Mouse (Mus musculus) mouse embryonic stem cell (cell line): ENCODE measurements around the gene Bpifa5.
"Not testable (repeated sequence)": the region's sequence is repeated elsewhere in the genome, so short reads cannot be mapped to it uniquely, and the experiment has no call there.

Experiments used
- in situ Hi-C, 2 experiments: fragments of 300-500 bp; cut with MboI; formaldehyde crosslinking; loops; 1 replicate in 1 of 2; 3 replicates in 1 of 2; pipeline ENCODE4 v1.14.3; 2019 to 2020; ENCODE audit warnings: low sequenced_read_pairs in 2 of 2, low pct_unique_long_range_greater_than_20kb in 1 of 2, mixed read lengths in 1 of 2; ENCODE audit not compliant: unreplicated experiment in 1 of 2

The Bpifa5 gene

GRCm38 (mm10) chr2:154162307-154162706 is at the start of gene Bpifa5:
Gene Bpifa5, plus strand, starts transcription at chr2:154162607.
- in situ Hi-C loops: no loop called here

- in situ Hi-C loops: no loop called here
Observed at GRCm38 (mm10) chr2:154117381-154117780, 45.0 kb upstream of the Bpifa5 start.

- in situ Hi-C loops: no loop called here
Observed at GRCm38 (mm10) chr2:154130120-154130519, 32.3 kb upstream of the Bpifa5 start, which contains the start of gene Bpifa3. Gene Bpifa3, plus strand, starts transcription at chr2:154130336.

DNA sequence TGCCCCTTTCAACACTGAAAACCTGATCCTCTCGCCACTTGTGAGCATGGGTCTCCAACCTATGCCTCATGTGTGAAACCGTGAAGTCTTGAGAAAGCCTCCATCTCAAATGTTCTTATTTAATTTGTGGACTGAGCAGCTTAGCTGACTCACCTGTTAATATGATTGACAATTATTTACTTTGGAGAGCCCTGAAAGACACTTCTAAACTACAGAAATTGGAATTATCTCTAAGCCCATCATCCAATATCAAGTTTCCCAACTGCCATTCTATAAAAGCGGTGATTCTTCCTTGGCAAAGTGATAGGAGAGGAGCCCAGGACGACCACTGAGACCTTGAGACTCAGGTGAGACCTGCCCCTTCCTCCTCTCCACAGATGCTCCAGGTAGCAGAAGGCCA is 19.8 kb upstream of the Bpifa5 start, which contains the start of gene Bpifa1:
TSS of gene Bpifa1 (plus strand) at position 301 of the 400 bp plus-strand sequence.
- in situ Hi-C loops: no loop called here

GRCm38 (mm10) chr2:154143735-154144134 is 18.7 kb upstream of the Bpifa5 start:
- in situ Hi-C loops: no loop called here

- in situ Hi-C loops: no loop called here
Observed at GRCm38 (mm10) chr2:154147496-154147895, 14.9 kb upstream of the Bpifa5 start.

DNA sequence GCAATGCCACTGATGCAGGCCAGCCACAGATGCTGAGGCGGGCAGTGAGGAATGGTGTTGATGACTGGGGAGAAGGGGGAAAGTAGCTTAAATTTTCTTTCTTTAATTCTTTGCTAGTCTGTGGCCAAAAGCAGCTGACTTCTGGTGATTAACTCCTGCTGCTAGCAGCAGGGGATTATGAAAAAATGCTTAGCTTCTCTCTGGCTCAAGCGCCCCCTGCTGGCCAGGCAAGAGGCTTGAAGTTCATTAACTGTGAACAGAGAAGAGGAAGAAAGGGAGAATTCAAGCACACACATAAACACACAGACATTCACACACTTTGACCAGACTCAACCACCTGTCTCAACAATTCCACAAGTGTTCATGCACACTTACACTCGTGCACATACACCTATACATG is 4.0 kb upstream of the Bpifa5 start:
- in situ Hi-C loops: no loop called here

DNA sequence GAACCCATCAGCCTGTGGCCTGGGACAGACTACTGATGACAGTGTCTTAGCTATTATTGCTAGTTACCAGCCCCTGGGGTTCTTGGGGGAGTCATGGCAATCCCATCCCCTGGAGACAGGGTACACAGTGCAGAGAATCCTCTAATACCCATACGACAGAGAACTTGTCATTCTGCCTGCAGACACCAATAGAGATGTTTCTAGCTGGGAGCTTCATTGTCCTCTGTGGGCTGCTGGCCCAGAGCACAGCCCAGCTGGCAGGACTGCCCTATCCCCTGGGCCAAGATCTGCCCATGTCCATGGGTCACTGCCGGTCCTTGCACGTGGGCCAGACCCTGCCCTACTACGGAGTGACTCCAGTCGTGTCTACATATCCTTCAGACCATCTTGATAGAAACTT is 899 bp downstream of the Bpifa5 start:
- in situ Hi-C loops: no loop called here

DNA sequence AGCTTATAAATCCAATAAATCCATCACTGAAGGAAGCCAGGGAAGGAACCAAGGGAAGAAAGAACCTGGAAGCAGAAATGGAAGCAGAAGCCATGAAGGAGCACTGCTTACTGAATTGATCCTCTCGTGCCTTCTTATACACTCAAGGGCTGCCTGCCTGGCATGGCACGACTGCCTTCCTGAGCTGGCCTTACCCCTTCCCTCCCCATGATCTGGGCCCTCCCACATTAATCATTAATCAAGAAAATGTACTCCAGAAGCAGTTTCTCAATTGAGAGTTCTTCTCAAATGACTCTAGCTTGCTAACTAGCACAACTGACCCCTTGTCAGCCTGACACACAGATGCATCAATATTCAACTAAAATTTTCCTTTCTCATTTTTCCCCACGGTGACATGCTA is 6.8 kb downstream of the Bpifa5 start:
- in situ Hi-C loops: no loop called here

- in situ Hi-C loops: no loop called here
Observed at GRCm38 (mm10) chr2:154171621-154172020, 9.2 kb downstream of the Bpifa5 start.

GRCm38 (mm10) chr2:154173313-154173712 is 10.9 kb downstream of the Bpifa5 start:
- in situ Hi-C loops: no loop called here

DNA sequence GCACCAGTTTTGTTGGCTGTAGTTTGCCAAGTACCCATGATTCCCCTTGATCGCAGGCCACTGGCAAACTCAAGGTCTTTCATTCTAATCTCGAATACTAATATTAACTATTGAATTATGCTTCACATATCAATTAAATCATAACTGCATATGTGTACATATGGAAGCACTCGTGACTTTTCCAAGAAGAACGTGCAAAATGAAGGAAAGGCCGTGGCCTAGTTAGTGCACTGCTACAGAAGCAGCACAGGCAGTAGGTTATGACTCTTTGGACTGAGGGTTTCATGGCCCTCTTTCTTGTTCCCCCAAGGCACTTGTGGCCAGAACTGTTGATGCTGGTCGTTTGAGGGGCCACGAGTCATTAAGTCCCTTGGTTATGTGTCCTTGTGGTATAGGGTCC is 19.5 kb downstream of the Bpifa5 start:
- in situ Hi-C loops: not testable (repeated sequence)

DNA sequence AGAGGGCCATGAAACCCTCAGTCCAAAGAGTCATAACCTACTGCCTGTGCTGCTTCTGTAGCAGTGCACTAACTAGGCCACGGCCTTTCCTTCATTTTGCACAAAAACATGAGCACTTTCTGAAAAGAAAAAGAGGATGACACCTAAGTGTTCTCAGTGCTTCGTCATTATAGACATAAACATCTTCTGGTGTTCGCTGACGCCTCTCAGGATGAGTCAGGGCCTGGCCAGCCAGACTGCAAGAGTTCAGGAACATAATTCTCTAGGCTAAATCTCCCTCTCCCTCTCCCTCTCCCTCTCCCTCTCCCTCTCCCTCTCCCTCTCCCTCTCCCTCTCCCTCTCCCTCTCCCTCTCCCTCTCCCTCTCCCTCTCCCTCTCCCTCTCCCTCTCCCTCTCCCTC is 20.7 kb downstream of the Bpifa5 start:
- in situ Hi-C loops: not testable (repeated sequence)

- in situ Hi-C loops: no loop called here
Observed at GRCm38 (mm10) chr2:154185319-154185718, 22.9 kb downstream of the Bpifa5 start.

- in situ Hi-C loops: no loop called here
Observed at GRCm38 (mm10) chr2:154185748-154186147, 23.3 kb downstream of the Bpifa5 start.

DNA sequence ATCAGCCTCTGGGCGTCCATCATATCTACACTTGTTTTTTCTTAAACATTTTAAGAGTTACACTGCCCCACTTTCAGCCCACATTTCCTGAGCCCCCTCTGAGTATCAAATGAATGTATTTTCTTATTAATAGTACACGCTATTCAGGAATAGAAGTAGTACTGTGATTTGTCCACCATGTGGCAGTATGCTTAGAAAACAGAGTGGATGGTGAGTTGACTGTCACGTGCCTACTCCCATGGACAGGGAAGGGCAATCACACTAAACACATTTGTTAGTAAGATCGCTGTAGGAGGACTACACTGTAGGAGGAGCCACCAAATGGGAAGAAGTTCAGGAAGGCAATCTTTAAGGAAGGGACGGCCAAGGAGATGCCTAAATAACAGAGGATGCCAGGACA is 25.1 kb downstream of the Bpifa5 start:
- in situ Hi-C loops: no loop called here

- in situ Hi-C loops: no loop called here
Observed at GRCm38 (mm10) chr2:154189877-154190434, 27.5 kb downstream of the Bpifa5 start.

DNA sequence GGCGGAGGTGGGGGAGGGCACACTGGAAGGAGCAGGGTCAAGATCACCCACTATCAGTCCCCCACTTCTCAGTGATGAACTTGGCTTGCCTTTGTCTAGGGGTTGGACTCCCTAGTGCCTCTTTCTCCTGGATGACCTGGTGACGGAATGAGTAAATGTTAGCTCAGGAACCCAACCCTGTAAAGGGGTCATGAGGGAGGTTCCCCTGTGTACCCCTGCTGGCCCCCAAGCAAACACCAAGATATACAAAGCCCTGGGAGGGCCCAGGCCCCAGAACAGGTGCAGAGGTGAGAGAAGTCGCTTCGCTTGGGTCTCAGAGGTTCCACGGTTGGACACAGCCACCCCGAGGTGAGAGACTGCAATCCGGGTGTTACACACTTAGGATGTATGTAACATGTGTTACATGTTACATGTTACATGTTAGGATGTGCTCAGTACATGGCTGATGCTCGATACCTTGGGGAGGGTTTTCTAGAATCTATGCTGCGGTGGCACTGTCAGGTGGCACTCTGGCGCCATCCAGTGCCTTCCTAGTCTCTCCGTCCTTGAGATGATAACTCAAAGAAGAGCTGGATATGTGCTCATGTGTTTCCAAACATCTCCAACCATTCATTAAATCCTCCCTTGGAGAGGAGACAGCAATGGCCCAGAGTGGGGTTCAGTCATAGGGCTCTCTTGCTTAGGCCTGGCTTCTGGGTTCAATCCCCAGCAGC is 28.3 kb downstream of the Bpifa5 start, which contains the start of gene Bpifb1:
TSS of gene Bpifb1 (plus strand) at position 273 of the 713 bp plus-strand sequence.
- in situ Hi-C loops: no loop called here

DNA sequence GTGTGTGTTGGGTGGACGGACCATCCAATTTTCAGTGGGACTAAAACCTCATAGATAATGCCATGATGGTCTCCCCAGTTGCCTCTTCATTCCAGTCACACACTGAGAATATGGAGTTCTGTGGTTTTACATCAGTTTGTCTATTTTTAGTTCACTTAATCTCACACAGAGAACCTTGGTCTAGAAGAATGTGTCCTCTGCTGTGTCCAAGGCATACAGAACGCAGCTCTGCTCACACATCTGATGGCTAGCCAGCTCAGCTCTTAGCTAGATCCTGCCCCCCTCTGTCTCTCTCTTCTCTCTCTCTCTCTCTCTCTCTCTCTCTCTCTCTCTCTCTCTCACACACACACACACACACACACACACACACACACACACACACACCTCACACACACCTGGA is 29.7 kb downstream of the Bpifa5 start:
- in situ Hi-C loops: no loop called here

DNA sequence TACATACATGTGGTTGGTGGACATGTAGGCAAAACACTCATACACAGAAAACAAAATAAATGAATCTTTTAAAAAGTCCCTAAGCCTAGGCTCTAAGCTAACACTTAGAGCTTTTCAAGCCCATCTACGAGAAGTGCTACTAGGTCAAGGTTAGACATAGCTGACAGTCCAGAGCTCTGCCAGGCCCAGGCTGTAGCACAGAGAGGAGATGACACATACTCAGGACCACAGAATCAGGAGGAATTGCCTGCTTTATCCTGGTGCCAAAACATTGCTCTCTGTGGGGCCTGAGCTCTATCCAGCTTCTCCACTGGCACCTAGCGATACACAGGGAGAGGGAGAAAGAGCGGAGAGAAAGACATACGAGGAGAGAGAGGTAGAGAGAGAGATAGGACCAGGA is 30.7 kb downstream of the Bpifa5 start:
- in situ Hi-C loops: no loop called here
